Mouse (Mus musculus) ovary, postnatal 10 days (tissue): ENCODE data around the gene Pigu.

Source experiments
- DNase-seq: peaks from one replicate; pipeline ENCODE4 v3.0.0; 2022; ENCODE audit warnings: low spot score

The Pigu gene

GRCm38 (mm10) chr2:155356971-155357591, at the start of gene Pigu:
Gene Pigu, minus strand, starts transcription at chr2:155357430.
- DNase-seq, result peak; percentile 60

- DNase-seq, result no peak
These were observed 47.4 kb upstream of the Pigu start for GRCm38 (mm10) chr2:155404635-155405034.

- no peak for DNase-seq
These were observed 44.7 kb upstream of the Pigu start for GRCm38 (mm10) chr2:155401926-155402325.

- DNase-seq, result no peak
These were observed 43.0 kb upstream of the Pigu start for GRCm38 (mm10) chr2:155400276-155400675.

- DNase-seq, result no peak
These were observed 37.4 kb upstream of the Pigu start for GRCm38 (mm10) chr2:155394586-155394985.

- DNase-seq, result no peak
These were observed 31.3 kb upstream of the Pigu start for GRCm38 (mm10) chr2:155388573-155388972.

- DNase-seq, result no peak
These were observed 29.8 kb upstream of the Pigu start for GRCm38 (mm10) chr2:155387052-155387451.

GRCm38 (mm10) chr2:155386534-155386899, 29.3 kb upstream of the Pigu start:
- DNase-seq, result no peak

GRCm38 (mm10) chr2:155385731-155386533, 28.7 kb upstream of the Pigu start:
- DNase-seq, result no peak

- no peak for DNase-seq
These were observed 27.9 kb upstream of the Pigu start for GRCm38 (mm10) chr2:155385090-155385489.

- DNase-seq, result no peak
These were observed 25.7 kb upstream of the Pigu start for GRCm38 (mm10) chr2:155382791-155383438.

GRCm38 (mm10) chr2:155382332-155382700, 25.1 kb upstream of the Pigu start:
- no peak for DNase-seq

GRCm38 (mm10) chr2:155381643-155382331, 24.6 kb upstream of the Pigu start:
- peak; percentile 97 for DNase-seq

- no peak for DNase-seq
These were observed 23.8 kb upstream of the Pigu start for GRCm38 (mm10) chr2:155381060-155381437.

- DNase-seq, result no peak
These were observed 23.2 kb upstream of the Pigu start, which contains the start of gene Trp53inp2 for GRCm38 (mm10) chr2:155380261-155381059. Gene Trp53inp2, plus strand, starts transcription at chr2:155381059.

GRCm38 (mm10) chr2:155376191-155376590, 19.0 kb upstream of the Pigu start:
- DNase-seq, result no peak

- DNase-seq, result no peak
These were observed 17.3 kb upstream of the Pigu start for GRCm38 (mm10) chr2:155374521-155374920.

- no peak for DNase-seq
These were observed 16.7 kb upstream of the Pigu start for GRCm38 (mm10) chr2:155373886-155374285.

GRCm38 (mm10) chr2:155373302-155373701, 16.1 kb upstream of the Pigu start:
- no peak for DNase-seq

- DNase-seq, result no peak
These were observed 15.2 kb upstream of the Pigu start for GRCm38 (mm10) chr2:155372451-155372850.

- DNase-seq, result no peak
These were observed 12.2 kb upstream of the Pigu start for GRCm38 (mm10) chr2:155369333-155369883.
